Mouse (Mus musculus) frontal cortex, postnatal 14 days (tissue): ENCODE results near the gene Sox5.

Source experiments
- DNase-seq, 2 experiments: peaks; one replicate each; pipeline ENCODE4 v3.0.0; 2022; ENCODE audit warnings: low spot score in 2 of 2

Sox5 gene

GRCm38 (mm10) chr6:144042936-144043335 is 738.8 kb downstream of the Sox5 start:
- DNase-seq, result no peak

DNA sequence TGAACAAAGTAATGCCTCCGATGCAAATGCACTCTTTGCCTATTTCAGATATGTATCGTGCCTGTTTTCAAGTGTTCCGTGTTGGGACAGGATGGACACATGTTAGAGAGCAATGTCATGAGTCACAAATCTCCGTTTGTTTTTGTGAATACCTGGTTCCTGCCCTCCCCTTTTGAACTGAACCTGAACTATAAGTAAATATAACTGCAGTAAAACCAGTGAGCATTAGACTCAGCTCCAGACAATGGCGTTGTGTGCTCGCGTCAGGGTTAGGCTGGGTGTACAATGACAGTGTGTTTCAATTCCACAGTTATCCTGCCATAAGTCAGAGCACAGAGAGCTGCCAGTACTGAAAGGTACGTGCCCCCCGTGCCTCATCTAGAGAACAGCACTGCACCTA is 739.8 kb downstream of the Sox5 start:
- no peak for DNase-seq

DNA sequence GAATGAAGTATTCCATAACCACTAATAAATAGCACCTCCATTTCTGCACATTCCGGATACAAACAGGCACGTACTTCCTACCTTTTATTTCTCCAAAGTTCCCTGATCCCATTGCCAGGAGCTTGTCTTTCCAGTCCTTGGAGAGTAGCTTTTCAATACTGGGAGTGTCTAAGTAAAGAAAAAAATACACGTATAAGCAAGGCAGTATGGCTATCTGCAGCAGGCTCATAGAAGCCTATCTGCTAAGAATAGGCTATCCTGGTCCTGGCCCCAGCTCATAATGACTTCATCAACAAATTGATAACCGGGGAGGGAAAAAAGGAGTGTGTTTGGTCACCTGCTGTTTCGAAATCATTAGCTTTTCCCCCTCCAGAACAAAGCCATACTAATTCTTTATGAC is 740.6 kb downstream of the Sox5 start:
- DNase-seq, result no peak

- DNase-seq, result no peak
Observed at GRCm38 (mm10) chr6:144040349-144040748, 741.4 kb downstream of the Sox5 start.

DNA sequence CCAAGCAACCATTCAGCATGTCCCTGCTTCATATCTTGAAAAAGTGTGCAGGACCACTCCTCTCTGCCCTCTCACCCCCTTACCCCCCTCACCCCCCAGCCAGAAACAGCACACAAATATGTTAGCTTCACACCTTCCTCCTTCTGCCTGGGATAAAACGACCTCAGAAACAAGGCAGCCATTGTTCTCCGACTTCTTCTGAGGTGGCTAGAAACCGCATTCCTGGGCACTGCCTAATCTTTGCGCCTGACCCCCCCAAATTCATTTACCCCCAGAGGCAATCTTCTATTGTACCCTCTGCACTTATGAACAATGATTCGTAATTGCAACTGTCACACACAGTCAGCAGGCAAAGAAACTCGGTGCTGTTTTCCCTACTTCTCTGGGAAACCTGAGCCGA is 742.6 kb downstream of the Sox5 start:
- no peak for DNase-seq

DNA sequence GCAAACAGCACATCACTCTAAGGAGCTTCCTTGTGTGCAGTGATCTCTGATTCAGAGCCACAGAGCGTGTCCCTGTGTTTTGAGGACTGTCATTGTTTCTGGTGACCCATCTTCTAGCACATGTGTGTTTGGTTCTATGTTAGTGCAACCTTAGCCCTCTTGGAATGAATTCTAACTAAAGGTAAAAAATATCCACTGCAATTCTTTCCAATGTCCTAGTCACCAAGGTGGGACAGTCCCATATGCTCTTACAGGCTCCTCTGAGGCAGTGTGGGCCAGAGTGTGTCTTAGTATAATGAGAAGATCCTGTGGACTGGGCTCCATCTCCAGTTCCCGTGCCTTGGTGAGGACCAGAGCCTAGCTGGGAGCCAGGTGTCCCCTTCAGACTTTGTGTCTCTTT is 748.6 kb downstream of the Sox5 start:
- no peak for DNase-seq

DNA sequence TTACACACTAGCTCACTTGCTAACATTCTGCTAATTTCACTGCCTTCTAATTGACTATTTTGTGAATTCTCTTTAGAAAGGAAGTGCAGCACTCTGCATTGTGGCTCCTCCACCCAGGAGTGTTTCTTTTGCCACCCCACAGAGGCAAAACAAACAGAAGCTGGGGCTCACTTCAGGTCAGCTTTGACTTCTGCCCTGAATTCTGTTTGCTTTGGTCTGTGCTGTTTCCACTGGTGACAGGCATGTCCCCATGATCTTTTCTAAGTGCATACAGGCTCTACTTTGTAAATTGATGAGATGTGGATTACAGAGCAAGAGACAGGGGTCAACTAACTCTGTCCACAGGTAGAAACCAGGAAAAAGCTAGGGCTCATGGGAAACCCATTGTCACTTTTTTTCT is 764.8 kb downstream of the Sox5 start:
- no peak for DNase-seq

- no peak for DNase-seq
Observed at GRCm38 (mm10) chr6:144011880-144012524, 769.8 kb downstream of the Sox5 start.

DNA sequence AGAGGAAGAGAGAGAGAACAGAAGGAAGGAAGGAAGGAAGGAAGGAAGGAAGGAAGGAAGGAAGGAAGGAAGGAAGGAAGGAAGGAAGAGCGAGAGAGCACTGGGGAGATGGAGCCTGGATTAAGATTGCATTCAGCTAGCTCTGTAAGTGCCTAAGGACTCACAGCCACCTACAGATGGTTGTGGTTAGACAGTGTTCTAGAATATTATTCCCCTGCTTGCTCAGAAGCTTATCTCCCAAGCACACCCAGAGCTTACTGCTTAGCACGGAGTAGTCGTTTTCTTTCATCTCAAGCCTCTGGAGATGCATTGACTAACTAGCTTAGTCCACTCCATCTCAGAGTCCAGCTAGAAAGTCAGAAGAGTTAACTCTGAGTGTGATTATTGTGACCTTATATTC is 770.8 kb downstream of the Sox5 start:
- DNase-seq, result no peak

- no peak for DNase-seq
Observed at GRCm38 (mm10) chr6:144010285-144010684, 771.5 kb downstream of the Sox5 start.

- DNase-seq, result no peak
Observed at GRCm38 (mm10) chr6:144005132-144005531, 776.6 kb downstream of the Sox5 start.

GRCm38 (mm10) chr6:143998201-143998600 is 783.6 kb downstream of the Sox5 start:
- no peak for DNase-seq

GRCm38 (mm10) chr6:143997616-143998015 is 784.2 kb downstream of the Sox5 start:
- DNase-seq, result no peak

- DNase-seq, result no peak
Observed at GRCm38 (mm10) chr6:143995046-143995445, 786.7 kb downstream of the Sox5 start.

DNA sequence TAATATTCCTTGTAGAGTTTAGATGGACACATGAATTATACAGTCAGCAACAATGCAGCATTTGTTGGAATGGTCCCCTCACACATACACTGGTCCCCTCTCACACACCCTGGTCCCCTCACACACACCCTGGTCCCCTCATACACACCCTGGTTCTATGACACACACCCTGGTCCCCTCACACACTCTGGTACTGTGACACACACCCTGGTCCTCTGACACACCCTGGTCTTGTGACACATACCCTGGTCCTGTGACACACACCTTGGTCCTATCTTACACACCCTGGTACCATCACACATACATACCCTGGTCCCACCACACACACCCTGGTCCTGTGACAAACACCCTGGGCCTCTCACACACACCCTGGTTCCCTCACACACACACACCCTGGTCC is 794.2 kb downstream of the Sox5 start:
- DNase-seq, result no peak

DNA sequence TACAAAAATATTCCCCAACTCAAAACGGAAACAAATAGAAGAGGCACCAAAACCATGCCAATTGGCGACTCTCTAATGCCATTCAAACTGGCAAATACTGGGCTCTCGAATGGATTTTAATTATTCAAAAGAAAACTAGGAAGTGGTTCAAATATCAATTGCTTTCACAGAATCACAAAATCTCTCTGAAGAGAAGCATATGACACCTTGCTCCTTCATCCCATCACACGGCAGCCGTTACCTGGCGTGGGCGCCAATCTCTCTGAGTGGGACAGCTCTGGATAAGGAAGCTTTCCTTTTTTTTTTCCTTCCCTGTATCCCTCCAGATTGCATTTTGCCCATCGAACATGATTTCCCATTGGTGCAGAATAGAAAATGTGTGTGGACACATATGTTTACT is 801.6 kb downstream of the Sox5 start:
- no peak for DNase-seq

DNA sequence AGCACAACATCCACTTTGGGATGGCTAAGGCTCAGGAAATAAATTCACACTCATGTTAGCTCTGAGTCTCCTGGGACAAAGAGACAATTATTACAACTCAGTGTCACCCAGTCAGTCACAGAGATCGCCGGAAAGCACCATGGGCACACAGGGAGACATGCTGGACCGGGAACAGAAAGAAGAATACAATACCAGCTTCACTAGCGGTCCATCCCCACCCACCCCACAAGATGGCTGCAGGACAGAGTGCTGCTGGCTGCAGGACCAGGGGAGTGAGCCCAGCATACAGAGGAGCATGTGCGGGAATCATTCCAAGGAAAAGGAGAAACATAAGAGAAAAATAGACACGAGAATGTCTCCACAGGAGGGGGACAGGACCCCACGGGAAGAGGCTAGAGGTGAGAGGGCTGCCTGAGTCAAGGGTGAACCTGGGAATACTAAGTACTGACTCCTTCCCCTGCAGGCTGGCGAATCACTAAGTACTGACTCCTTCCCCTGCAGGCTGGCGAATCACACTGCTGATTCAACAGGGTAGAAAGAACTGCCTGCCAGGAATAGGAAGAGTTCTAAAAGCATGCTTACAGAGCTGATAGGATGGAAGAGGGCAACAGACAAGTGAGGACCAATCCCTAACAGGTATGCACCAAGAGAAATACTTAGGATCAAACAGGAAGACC is 813.9 kb downstream of the Sox5 start:
- no peak for DNase-seq

- no peak for DNase-seq
Observed at GRCm38 (mm10) chr6:143960487-143960886, 821.3 kb downstream of the Sox5 start.

GRCm38 (mm10) chr6:143960081-143960480 is 821.7 kb downstream of the Sox5 start:
- DNase-seq, result no peak

DNA sequence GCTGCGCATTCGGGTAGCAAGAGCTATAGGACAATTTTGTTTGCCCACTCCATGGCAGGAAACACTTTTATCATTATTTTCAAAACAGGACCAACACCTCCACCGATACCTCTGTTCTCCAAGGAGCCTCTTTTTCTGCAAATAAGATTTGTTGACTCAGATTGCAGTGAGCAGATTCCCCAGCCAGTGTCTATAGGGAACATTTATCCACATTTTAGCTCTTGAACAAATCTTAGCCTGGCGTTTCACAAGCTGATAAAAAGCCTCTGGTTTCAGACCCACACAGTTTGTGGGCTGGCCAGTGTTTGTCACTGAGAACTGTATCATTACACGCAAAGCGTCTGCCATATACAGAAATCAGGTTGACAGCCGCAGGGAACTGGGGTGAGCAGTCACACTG is 823.4 kb downstream of the Sox5 start:
- no peak for DNase-seq

DNA sequence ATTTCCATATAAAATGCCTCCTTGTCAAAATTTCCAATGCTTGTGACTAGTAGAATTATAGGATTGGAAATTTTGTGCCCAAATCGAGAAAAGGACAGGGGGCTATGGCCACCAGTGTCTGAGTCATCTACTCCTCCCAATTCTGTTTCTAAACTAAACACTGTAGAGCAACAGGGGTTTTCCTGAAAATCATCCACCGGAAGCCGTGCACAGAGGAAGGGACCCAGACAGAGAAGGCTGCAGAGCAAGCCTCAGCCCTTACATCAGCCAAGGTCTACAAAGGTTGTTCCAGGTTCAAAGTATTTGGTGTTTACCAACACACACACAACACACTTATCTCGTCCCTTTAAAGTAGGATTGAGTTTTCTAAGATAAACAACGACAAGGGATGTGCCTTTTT is 824.7 kb downstream of the Sox5 start:
- no peak for DNase-seq

DNA sequence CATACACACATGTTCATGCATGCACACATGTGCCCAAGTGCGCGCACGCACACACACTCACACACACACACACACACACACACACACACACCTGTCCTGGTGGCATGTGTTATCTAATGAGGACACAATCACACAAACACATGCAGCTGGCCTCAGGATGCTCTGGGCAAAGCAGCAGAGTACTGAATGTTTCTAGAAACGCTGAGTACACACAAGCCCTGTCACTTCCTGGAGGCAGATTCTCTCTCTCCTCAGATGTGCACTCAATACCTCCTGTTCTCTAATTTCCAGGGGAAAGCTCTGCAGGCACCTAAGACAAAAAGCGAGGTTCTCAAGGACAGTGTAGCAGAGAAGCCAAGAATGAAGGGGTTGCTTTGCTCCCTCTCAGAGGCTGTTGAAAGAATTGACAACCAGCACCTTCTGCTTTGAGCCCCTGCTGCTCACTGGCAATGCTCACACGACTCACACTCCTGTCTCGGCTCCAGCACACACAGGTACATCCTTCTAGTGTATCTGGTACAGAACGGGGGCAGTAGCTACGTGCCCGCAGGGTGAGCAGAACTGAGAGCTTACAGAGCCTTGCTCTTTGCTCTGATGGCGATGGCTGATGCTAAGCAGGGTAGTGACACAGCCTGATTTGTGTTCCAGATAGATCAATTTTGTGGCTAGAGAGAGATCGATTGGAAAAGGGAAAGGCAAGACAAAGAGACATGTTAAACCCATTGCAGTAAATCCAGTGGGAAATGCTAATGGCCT is 833.0 kb downstream of the Sox5 start:
- no peak for DNase-seq

GRCm38 (mm10) chr6:143948071-143948470 is 833.7 kb downstream of the Sox5 start:
- no peak for DNase-seq
